Mouse (Mus musculus) gastrocnemius, postnatal 25 days (tissue): Measurements from ENCODE around the gene Nrxn1. TPM values are rescaled to one million over a fixed set of nuclear protein-coding genes. Genes with fewer than 3 reads are reported as not detected.

Experiments
- DNase-seq: peaks from one replicate; pipeline ENCODE4 v3.0.0; 2022
- total RNA-seq, 2 experiments: library from RNA; stranded (reverse); gene quantifications; 1 replicate in 1 of 2; 2 replicates in 1 of 2; pipeline ENCODE4 v1.2.3; 2021

Nrxn1 gene
- total RNA-seq, 2 experiments from 2014 or later, result 0.10 to 0.62 TPM

GRCm38 (mm10) chr17:90654506-90654905 lies 438.4 kb downstream of the Nrxn1 start:
- no peak for DNase-seq

- DNase-seq, result no peak
Measured at GRCm38 (mm10) chr17:90653347-90653746, 439.5 kb downstream of the Nrxn1 start.

- DNase-seq, result no peak
Measured at GRCm38 (mm10) chr17:90650279-90650678, 442.6 kb downstream of the Nrxn1 start.

GRCm38 (mm10) chr17:90638970-90639524 lies 453.8 kb downstream of the Nrxn1 start:
- no peak for DNase-seq

- DNase-seq, result no peak
Measured at GRCm38 (mm10) chr17:90638183-90638727, 454.6 kb downstream of the Nrxn1 start.

GRCm38 (mm10) chr17:90631371-90631770 lies 461.5 kb downstream of the Nrxn1 start:
- no peak for DNase-seq

- DNase-seq, result no peak
Measured at GRCm38 (mm10) chr17:90629851-90630250, 463.0 kb downstream of the Nrxn1 start.

GRCm38 (mm10) chr17:90628469-90628868 lies 464.4 kb downstream of the Nrxn1 start:
- DNase-seq, result no peak

- DNase-seq, result no peak
Measured at GRCm38 (mm10) chr17:90628004-90628403, 464.9 kb downstream of the Nrxn1 start.

GRCm38 (mm10) chr17:90627395-90627794 lies 465.5 kb downstream of the Nrxn1 start:
- no peak for DNase-seq

- no peak for DNase-seq
Measured at GRCm38 (mm10) chr17:90624591-90625266, 468.1 kb downstream of the Nrxn1 start.

GRCm38 (mm10) chr17:90621828-90622227 lies 471.0 kb downstream of the Nrxn1 start:
- DNase-seq, result no peak

GRCm38 (mm10) chr17:90615019-90615418 lies 477.9 kb downstream of the Nrxn1 start:
- DNase-seq, result no peak

GRCm38 (mm10) chr17:90607427-90607806 lies 485.5 kb downstream of the Nrxn1 start:
- no peak for DNase-seq

- DNase-seq, result peak; percentile 9
Measured at GRCm38 (mm10) chr17:90606718-90607426, 486.0 kb downstream of the Nrxn1 start.

GRCm38 (mm10) chr17:90599570-90600524 lies 493.0 kb downstream of the Nrxn1 start:
- no peak for DNase-seq

GRCm38 (mm10) chr17:90594798-90595533 lies 497.9 kb downstream of the Nrxn1 start:
- DNase-seq, result no peak

- DNase-seq, result no peak
Measured at GRCm38 (mm10) chr17:90586891-90587290, 506.0 kb downstream of the Nrxn1 start.

- DNase-seq, result peak; percentile 6
Measured at GRCm38 (mm10) chr17:90584666-90585195, 508.1 kb downstream of the Nrxn1 start.

- DNase-seq, result no peak
Measured at GRCm38 (mm10) chr17:90583826-90584534, 508.9 kb downstream of the Nrxn1 start.
